Mouse (Mus musculus): ENCODE measurements at regions not wholly inside any gene's neighbourhood (a gene's known extent, or its start where the extent isn't known, plus 50 kb on each side); places are given as distances from the start of the nearest gene placed in this dataset.

GRCm38 (mm10) chr3:91213280-91213679, 122.7 kb upstream of the 9130204L05Rik start:
- TF ChIP-seq CTCF (IDR thresholded peaks at IDR 0.05; ENCODE audit: low read depth, low read length) (no peak), POLR2A (IDR thresholded peaks at IDR 0.05; ENCODE audit: extremely low read depth, insufficient read depth, low read length) (no peak)

All from liver, adult 2 months (tissue).